Mouse (Mus musculus) liver, postnatal 0 days (tissue): ENCODE results near the gene Gm20388. TPM values are rescaled to one million over a fixed set of nuclear protein-coding genes. Genes with fewer than 3 reads are reported as not detected.
"Not testable (repeated sequence)": the region's sequence is repeated elsewhere in the genome, so short reads cannot be mapped to it uniquely, and the experiment has no call there.

ENCODE experiments used
- ATAC-seq: fragments of 200-750 bp; cut with Nextera tagmentation; 2 replicates; pipeline ENCODE4 v1.8.0; 2017; ENCODE audit warnings: mild to moderate bottlenecking, moderate library complexity
- DNase-seq: peaks from one replicate; pipeline ENCODE4 v3.0.0-alpha.2; 2016
- H3K27ac ChIP-seq: fragments of 300-500 bp; sonication (generic); 2 replicates; pipeline ENCODE4 v1.5.1; 2014; ENCODE audit warnings: antibody characterized with exemption, moderate library complexity, mild to moderate bottlenecking, low read depth
- H3K27me3 ChIP-seq: fragments of 300-500 bp; sonication (generic); 2 replicates; pipeline ENCODE4 v1.6.1; 2014; ENCODE audit warnings: low read length, control low read depth, mixed read lengths; ENCODE audit not compliant: insufficient read depth
- H3K36me3 ChIP-seq: fragments of 300-500 bp; sonication (generic); replicated peaks from 2 replicates; pipeline ENCODE4 v1.6.1; 2014; ENCODE audit warnings: mild to moderate bottlenecking, control low read depth, low read length, moderate library complexity, mixed read lengths; ENCODE audit not compliant: insufficient read depth
- H3K4me1 ChIP-seq: fragments of 300-500 bp; sonication (generic); 2 replicates; pipeline ENCODE4 v1.6.1; 2014; ENCODE audit warnings: antibody characterized with exemption, mild to moderate bottlenecking, control low read depth; ENCODE audit not compliant: insufficient read depth
- H3K4me2 ChIP-seq: fragments of 300-500 bp; sonication (generic); 2 replicates; pipeline ENCODE4 v1.6.1; 2014; ENCODE audit warnings: low read depth, mild to moderate bottlenecking, low read length, moderate library complexity, mixed read lengths
- H3K4me3 ChIP-seq: fragments of 300-500 bp; sonication (generic); 2 replicates; pipeline ENCODE4 v1.5.1; 2014; ENCODE audit warnings: low read depth, low read length
- H3K9ac ChIP-seq: fragments of 300-500 bp; sonication (generic); replicated peaks from 2 replicates; pipeline ENCODE4 v1.6.1; 2014; ENCODE audit warnings: mild to moderate bottlenecking, moderate library complexity
- H3K9me3 ChIP-seq: fragments of 300-500 bp; sonication (generic); 2 replicates; pipeline ENCODE4 v1.6.1; 2016; ENCODE audit warnings: mild to moderate bottlenecking, control low read depth, low read length, mixed read lengths
- CTCF ChIP-seq: sonication (generic); IDR thresholded peaks from 2 replicates; pipeline ENCODE4 v1.5.1; 2016; ENCODE audit warnings: antibody characterized with exemption, low read depth
- EP300 ChIP-seq: IDR thresholded peaks from 2 replicates; pipeline ENCODE4 v1.6.1; 2016; ENCODE audit warnings: antibody characterized with exemption, low read depth, mild to moderate bottlenecking
- WGBS: fragments of 180-500 bp; shearing (Covaris S2); extraction: QIAGEN DNeasy Blood & Tissue Kit; methylation state at CpG from one replicate; pipeline ENCODE4 v1.1.7; 2014; ENCODE audit not compliant: insufficient replicate concordance; 5-methylcytosine and 5-hydroxymethylcytosine counted together
- polyA plus RNA-seq: library from polyadenylated mRNA; unstranded; fragments of >200 nt; fragmentation: Nextera tagmentation; extraction: Ambion mirVana; gene quantifications from 2 replicates; pipeline ENCODE4 v1.2.1, GENCODE M21; 2015

Gene Gm20388
- polyA plus RNA-seq, 1 experiment from 2014 or later, result not detected

GRCm38 (mm10) chr8:122571750-122572267 is 2661.2 kb downstream of the Gm20388 start:
- DNase-seq, result no peak
- Histone ChIP-seq H3K4me2 (no peak overlapping the region), H3K4me1 (peaks cover 32% of the 10 kb centered on the region), H3K36me3 (peaks cover 37% of the 10 kb centered on the region), H3K9me3 (no peaks in the 10 kb centered on the region), H3K27ac (no peak overlapping the region), H3K27me3 (no peaks in the 10 kb centered on the region), H3K4me3 (no peak overlapping the region), H3K9ac (no peak overlapping the region)
- WGBS, result 91% methylated on average over 17 of the region's 17 CpGs
- ATAC-seq, result no peak
- no peak for TF ChIP-seq EP300
- TF ChIP-seq CTCF, result no peak

- no peak overlapping the region for H3K4me2 ChIP-seq
These were observed 2662.1 kb downstream of the Gm20388 start for GRCm38 (mm10) chr8:122572751-122573150.

DNA sequence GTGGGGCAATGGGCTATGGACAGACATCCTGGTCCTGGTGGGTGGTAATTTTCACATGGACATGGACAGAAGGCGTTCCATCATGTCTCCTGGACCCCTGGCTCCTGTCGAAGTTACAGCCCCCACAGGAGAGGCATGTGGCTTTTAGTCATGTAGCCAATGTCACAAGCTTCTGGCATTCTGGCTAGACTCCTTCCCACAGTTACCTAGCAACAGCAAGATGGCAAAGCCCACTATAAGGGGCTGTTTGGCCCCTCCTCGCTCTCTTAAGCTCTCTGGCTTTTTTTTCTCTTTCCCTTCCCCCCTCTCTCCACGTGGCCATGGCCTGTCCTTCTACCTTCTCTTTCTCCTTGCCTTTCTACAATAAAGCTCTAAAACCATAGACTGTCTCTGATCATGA is 2662.5 kb downstream of the Gm20388 start:
- peaks cover 37% of the 10 kb centered on the region for H3K36me3 ChIP-seq
- not testable (repeated sequence) for ATAC-seq, H3K9me3 ChIP-seq, DNase-seq, H3K27me3 ChIP-seq, H3K4me2 ChIP-seq, H3K4me3 ChIP-seq
- peak overlapping the region; percentile 84; the same call in 1 of the 2 replicates for H3K27ac ChIP-seq
- 60% methylated on average over 4 of the region's 4 CpGs for WGBS
- 0 out of 2 replicates have a peak overlapping the region, but pooled peaks have one; percentile 4 for H3K9ac ChIP-seq
- peaks cover 31% of the 10 kb centered on the region for H3K4me1 ChIP-seq

More at GRCm38 (mm10) chr8:122572751-122573150, 2662.1 kb downstream of the Gm20388 start:
- no peak overlapping the region for H3K27ac ChIP-seq
- H3K9ac ChIP-seq, result no peak overlapping the region
- no peaks in the 10 kb centered on the region for H3K9me3 ChIP-seq
- peaks cover 37% of the 10 kb centered on the region for H3K36me3 ChIP-seq
- peaks cover 31% of the 10 kb centered on the region for H3K4me1 ChIP-seq
- no peaks in the 10 kb centered on the region for H3K27me3 ChIP-seq
- no peak for DNase-seq
- TF ChIP-seq EP300 (no peak), CTCF (no peak)
- WGBS, result 90% methylated on average over 3 of the region's 3 CpGs
- no peak overlapping the region for H3K4me3 ChIP-seq
- ATAC-seq, result no peak

DNA sequence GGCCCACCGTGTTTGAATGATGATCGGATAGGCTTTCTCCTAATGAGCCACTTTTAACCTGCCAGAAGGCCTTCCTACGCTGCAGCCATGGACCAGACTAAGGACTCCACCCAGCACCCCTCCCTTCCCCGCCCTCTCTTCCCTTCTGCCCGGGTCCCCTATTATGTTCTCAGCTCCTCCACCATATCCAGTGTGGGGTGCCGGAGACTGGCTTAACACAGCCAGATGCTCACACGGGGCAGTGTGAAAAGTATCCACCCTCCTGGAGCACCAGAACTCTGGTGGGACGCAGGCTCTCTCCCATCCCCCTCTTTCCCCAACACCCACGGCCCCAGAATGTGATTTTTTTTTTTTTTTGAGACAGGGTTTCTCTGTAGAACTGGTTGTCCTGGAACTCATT is 2662.9 kb downstream of the Gm20388 start:
- ATAC-seq, result no peak
- no peak for TF ChIP-seq EP300
- no peak for TF ChIP-seq CTCF
- peaks cover 31% of the 10 kb centered on the region for H3K4me1 ChIP-seq
- peaks cover 37% of the 10 kb centered on the region for H3K36me3 ChIP-seq
- no peak overlapping the region for H3K4me3 ChIP-seq
- no peaks in the 10 kb centered on the region for H3K27me3 ChIP-seq
- no peak for DNase-seq
- WGBS, result 51% methylated on average over 9 of the region's 9 CpGs
- H3K27ac ChIP-seq, result peak overlapping the region; percentile 84
- H3K9ac ChIP-seq, result 0 out of 2 replicates have a peak overlapping the region, but pooled peaks have one; percentile 4
- H3K9me3 ChIP-seq, result no peaks in the 10 kb centered on the region
- H3K4me2 ChIP-seq, result no peak overlapping the region

- Histone ChIP-seq H3K36me3 (peaks cover 37% of the 10 kb centered on the region), H3K4me2 (peak overlapping the region; percentile 87), H3K9me3 (no peaks in the 10 kb centered on the region), H3K27me3 (no peaks in the 10 kb centered on the region), H3K4me3 (no peak overlapping the region), H3K4me1 (peaks cover 26% of the 10 kb centered on the region), H3K9ac (no peak overlapping the region), H3K27ac (peak overlapping the region; percentile 84)
- TF ChIP-seq EP300, result peak; percentile 23; the same call in 1 of the 2 replicates
- TF ChIP-seq CTCF, result no peak
- peak; percentile 53 for ATAC-seq
- WGBS, result 55% methylated on average over 3 of the region's 3 CpGs
- no peak for DNase-seq
These were observed 2663.6 kb downstream of the Gm20388 start for GRCm38 (mm10) chr8:122574264-122574663.

- DNase-seq (peak; percentile 62), ATAC-seq (peak; percentile 76)
- no peaks in the 10 kb centered on the region for H3K9me3 ChIP-seq
- H3K4me1 ChIP-seq, result peaks cover 22% of the 10 kb centered on the region
- no peaks in the 10 kb centered on the region for H3K27me3 ChIP-seq
- peak overlapping the region; percentile 70 for H3K4me3 ChIP-seq
- peak overlapping the region; percentile 84 for H3K27ac ChIP-seq
- H3K36me3 ChIP-seq, result peaks cover 33% of the 10 kb centered on the region
- no peak for TF ChIP-seq CTCF
- TF ChIP-seq EP300, result no peak
- 35% methylated on average over 10 of the region's 10 CpGs for WGBS
- H3K9ac ChIP-seq, result peak overlapping the region; percentile 86
- peak overlapping the region; percentile 87 for H3K4me2 ChIP-seq
These were observed 2664.1 kb downstream of the Gm20388 start for GRCm38 (mm10) chr8:122574667-122575251.

GRCm38 (mm10) chr8:122575286-122575685 is 2664.6 kb downstream of the Gm20388 start:
- WGBS, result 27% methylated on average over 8 of the region's 8 CpGs
- Histone ChIP-seq H3K27ac (peak overlapping the region; percentile 84), H3K27me3 (no peaks in the 10 kb centered on the region), H3K4me2 (peak overlapping the region; percentile 87), H3K4me1 (peaks cover 22% of the 10 kb centered on the region), H3K9me3 (no peaks in the 10 kb centered on the region), H3K4me3 (peak overlapping the region; percentile 70), H3K36me3 (peaks cover 28% of the 10 kb centered on the region), H3K9ac (peak overlapping the region; percentile 86)
- DNase-seq (no peak), ATAC-seq (no peak)
- TF ChIP-seq CTCF (no peak), EP300 (no peak)
